Mouse (Mus musculus): ENCODE measurements around the gene Ppp1r27.

- peak; percentile 44; the same call in 1 of the 2 replicates for TF ChIP-seq POLR2A (IDR thresholded peaks at IDR 0.05; ENCODE audit: low read depth, low read length)
- no peak for TF ChIP-seq CTCF (IDR thresholded peaks at IDR 0.05; ENCODE audit: extremely low read depth, insufficient read depth, insufficient read length, insufficient replicate concordance)
Measured at GRCm38 (mm10) chr11:120549168-120549945, 1.6 kb downstream of the Ppp1r27 start, which contains the start of gene Mcrip1.
